Mouse (Mus musculus): ENCODE measurements around the gene Pisd.

DNA sequence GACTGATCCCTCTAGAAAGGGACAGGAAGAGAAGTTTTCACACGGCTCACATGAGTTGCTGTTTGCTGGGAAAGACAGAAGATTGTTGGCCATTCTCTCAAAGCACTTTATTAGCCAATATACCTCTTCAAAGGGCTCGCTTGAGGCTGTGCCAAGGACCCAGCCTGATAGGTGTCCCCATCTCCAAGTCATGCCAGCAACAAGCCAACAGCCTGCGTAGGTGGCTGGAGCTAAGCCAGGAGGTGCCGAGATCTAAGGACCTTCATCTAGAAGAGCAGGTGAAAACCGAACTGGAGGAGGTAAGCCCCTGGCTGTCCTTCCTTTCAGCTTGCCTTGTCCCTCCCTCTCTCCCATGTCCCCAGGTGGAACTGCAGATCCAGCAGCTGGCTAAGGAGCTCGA, 49.7 kb downstream of the Pisd start:
- TF ChIP-seq POLR2A (IDR thresholded peaks at IDR 0.05; ENCODE audit: control insufficient read depth, extremely low read depth, insufficient read depth, low read length, poor library complexity) (no peak), CTCF (IDR thresholded peaks at IDR 0.05; ENCODE audit: borderline replicate concordance, control insufficient read depth, extremely low read depth, insufficient read depth, low read length, poor library complexity) (no peak)
